Mouse (Mus musculus) limb, embryonic 10.5 days (tissue): Measurements from ENCODE around the gene D5Ertd577e. TPM values are rescaled to one million over a fixed set of nuclear protein-coding genes. Genes with fewer than 3 reads are reported as not detected.
"Not testable (repeated sequence)": the region's sequence is repeated elsewhere in the genome, so short reads cannot be mapped to it uniquely, and the experiment has no call there.

Experiments
- DNase-seq: peaks from one replicate; pipeline ENCODE4 v3.0.0-alpha.2; 2017; ENCODE audit warnings: low spot score
- H3K27ac ChIP-seq: fragments of 300-500 bp; sonication (generic); 2 replicates; pipeline ENCODE4 v1.5.1; 2016; ENCODE audit warnings: mild to moderate bottlenecking
- H3K27me3 ChIP-seq: fragments of 300-500 bp; sonication (generic); 2 replicates; pipeline ENCODE4 v1.6.1; 2016; ENCODE audit warnings: low read depth, mild to moderate bottlenecking; ENCODE audit not compliant: poor library complexity, severe bottlenecking
- H3K36me3 ChIP-seq: fragments of 300-500 bp; sonication (generic); 2 replicates; pipeline ENCODE4 v1.6.1; 2016; ENCODE audit warnings: mild to moderate bottlenecking, moderate library complexity
- H3K4me1 ChIP-seq: fragments of 300-500 bp; sonication (generic); 2 replicates; pipeline ENCODE4 v1.6.1; 2016
- H3K4me3 ChIP-seq: fragments of 300-500 bp; sonication (generic); 2 replicates; pipeline ENCODE4 v1.5.1; 2016; ENCODE audit warnings: mild to moderate bottlenecking, moderate library complexity
- H3K9me3 ChIP-seq: fragments of 300-500 bp; sonication (generic); replicated peaks from 2 replicates; pipeline ENCODE4 v1.6.1; 2016; ENCODE audit warnings: mild to moderate bottlenecking
- WGBS: fragments of 180-500 bp; shearing (Covaris S2); methylation state at CpG from one replicate; pipeline ENCODE4 v1.1.7; 2016; 5-methylcytosine and 5-hydroxymethylcytosine counted together
- polyA plus RNA-seq: library from polyadenylated mRNA; unstranded; fragments of >200 nt; fragmentation: Nextera tagmentation; extraction: Ambion mirVana; gene quantifications from 2 replicates; pipeline ENCODE4 v1.2.1, GENCODE M21; 2016

Gene D5Ertd577e
- polyA plus RNA-seq, result not detected in 2 replicates

GRCm38 (mm10) chr5:95456506-95456905 is at the start of gene D5Ertd577e:
Gene D5Ertd577e (plus strand): TSS chr5:95456806.
- H3K27me3 ChIP-seq, H3K4me1 ChIP-seq, H3K27ac ChIP-seq, H3K4me3 ChIP-seq, H3K36me3 ChIP-seq, H3K9me3 ChIP-seq, DNase-seq: not testable (repeated sequence)
- WGBS, result 62% methylated on average over 1 of the region's 1 CpGs

DNA sequence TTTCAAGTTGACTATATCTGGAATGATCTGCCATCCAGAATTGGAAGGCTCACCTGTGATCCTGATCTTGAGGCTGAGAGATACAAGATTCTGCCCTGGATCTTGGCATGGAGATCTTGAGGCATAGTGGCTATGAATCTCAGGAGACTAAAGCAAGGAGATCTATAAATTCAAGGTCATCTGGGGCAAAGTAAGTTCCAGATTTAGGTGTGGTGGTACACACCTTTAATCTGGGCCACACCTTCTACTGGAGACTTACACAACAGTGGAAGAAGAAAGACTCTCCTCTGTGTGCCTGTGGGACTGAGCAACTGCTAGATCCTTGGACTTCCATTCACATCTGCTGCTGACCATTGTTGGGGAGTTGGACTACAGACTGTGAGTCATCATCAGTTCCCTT is 53.9 kb downstream of the D5Ertd577e start, which contains the start of gene Gm3286:
Gene Gm3286 (plus strand): TSS at position 301 of the 400 bp plus-strand sequence.
- not testable (repeated sequence) for H3K36me3 ChIP-seq, H3K27ac ChIP-seq, H3K4me3 ChIP-seq, H3K27me3 ChIP-seq, DNase-seq, H3K4me1 ChIP-seq, H3K9me3 ChIP-seq

Other genes with a start within 250 kb of the D5Ertd577e start
- not detected in 2 replicates for gene Gm10424, start 184.0 kb upstream of the D5Ertd577e start, polyA plus RNA-seq
- gene Gm3259, start 150.9 kb upstream of the D5Ertd577e start, polyA plus RNA-seq, result not detected in 2 replicates
- not detected in 2 replicates for gene Gm3286, start 54.0 kb downstream of the D5Ertd577e start, polyA plus RNA-seq
- gene Gm7971, start 138.1 kb downstream of the D5Ertd577e start, polyA plus RNA-seq, result not detected in 2 replicates